ENCODE assay signal across 7 mouse cellular contexts in the genomic region with DNA sequence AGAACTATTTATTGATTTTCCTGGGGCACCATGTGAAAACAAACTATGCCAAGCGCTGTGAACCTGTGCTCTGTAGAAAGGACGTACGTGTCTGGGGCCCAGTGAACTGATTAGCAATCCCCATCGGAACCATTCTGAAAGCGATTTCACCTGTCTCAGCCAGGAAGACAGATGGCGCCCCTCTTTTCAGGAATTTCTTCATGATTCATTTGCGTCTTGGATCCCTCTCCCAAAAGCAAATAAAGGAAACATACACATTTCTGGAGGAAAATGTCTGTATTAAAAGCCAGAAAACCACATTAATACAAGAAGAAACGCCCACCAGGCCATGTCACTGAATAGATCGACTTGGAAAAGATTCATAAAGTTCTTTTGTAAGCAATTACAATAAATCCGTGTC. TPM values are rescaled to one million over a fixed set of nuclear protein-coding genes. Genes with fewer than 3 reads are reported as not detected.
DNase-seq lines count a peak whose midpoint lies in the region; ATAC-seq and TF ChIP-seq lines count a peak whose summit lies in the region.

No protein-coding gene starts in this region.

- no peak overlapping the region for H3K9ac ChIP-seq in liver, embryonic 11.5 days (ENCODE audit: low read depth, low read length)
- H3K9ac ChIP-seq in liver, postnatal 0 days (replicated peaks): no peak overlapping the region
- H3K9ac ChIP-seq in embryonic facial prominence, embryonic 14.5 days (ENCODE audit: low read depth, low read length): no peak overlapping the region
- H3K9ac ChIP-seq in intestine, embryonic 16.5 days (ENCODE audit: low read depth, low read length): no peak overlapping the region

- no peak overlapping the region for H3K4me3 ChIP-seq in liver, embryonic 11.5 days (ENCODE audit: low read depth, low read length)
- H3K4me3 ChIP-seq in liver, postnatal 0 days (ENCODE audit: low read depth, low read length): no peak overlapping the region
- peak overlapping the region; percentile 70 for H3K4me3 ChIP-seq in embryonic facial prominence, embryonic 14.5 days (ENCODE audit: low read depth, low read length)
- peak overlapping the region; percentile 9; the same call in 1 of the 2 replicates for H3K4me3 ChIP-seq in intestine, embryonic 16.5 days (ENCODE audit: low read length)

- no peak overlapping the region for H3K27ac ChIP-seq in liver, embryonic 11.5 days (ENCODE audit: low read depth, low read length)
- H3K27ac ChIP-seq in liver, postnatal 0 days (ENCODE audit: low read depth): no peak overlapping the region
- no peak overlapping the region for H3K27ac ChIP-seq in embryonic facial prominence, embryonic 14.5 days (replicated peaks; ENCODE audit: low read depth, low read length)
- no peak overlapping the region for H3K27ac ChIP-seq in intestine, embryonic 16.5 days (ENCODE audit: low read length)

- H3K4me2 ChIP-seq in liver, embryonic 11.5 days: peak overlapping the region; percentile 99
- no peak overlapping the region for H3K4me2 ChIP-seq in liver, postnatal 0 days (ENCODE audit: low read depth, low read length)
- H3K4me2 ChIP-seq in embryonic facial prominence, embryonic 14.5 days (ENCODE audit: low read depth, low read length): peak overlapping the region; percentile 96
- peak overlapping the region; percentile 100 for H3K4me2 ChIP-seq in intestine, embryonic 16.5 days (ENCODE audit: low read depth, low read length)

- TF ChIP-seq CTCF in liver, postnatal 0 days (IDR thresholded peaks at IDR 0.05; ENCODE audit: low read depth): no peak

- no peaks in the 10 kb centered on the region for H3K36me3 ChIP-seq in liver, embryonic 11.5 days (ENCODE audit: control insufficient read depth, insufficient read depth, low read length)
- H3K36me3 ChIP-seq in liver, postnatal 0 days (replicated peaks; ENCODE audit: insufficient read depth, low read length): no peaks in the 10 kb centered on the region
- H3K36me3 ChIP-seq in embryonic facial prominence, embryonic 14.5 days (ENCODE audit: control insufficient read depth, insufficient read depth, low read length): no peaks in the 10 kb centered on the region
- H3K36me3 ChIP-seq in intestine, embryonic 16.5 days (ENCODE audit: control insufficient read depth, insufficient read depth, low read length): no peaks in the 10 kb centered on the region

- no peaks in the 10 kb centered on the region; the same call in 1 of the 2 replicates for H3K4me1 ChIP-seq in liver, embryonic 11.5 days (replicated peaks; ENCODE audit: control insufficient read depth, insufficient read depth, low read length)
- peaks cover 16% of the 10 kb centered on the region for H3K4me1 ChIP-seq in liver, postnatal 0 days (ENCODE audit: insufficient read depth)
- peaks cover 4% of the 10 kb centered on the region for H3K4me1 ChIP-seq in embryonic facial prominence, embryonic 14.5 days (ENCODE audit: control insufficient read depth, insufficient read depth, low read length)
- H3K4me1 ChIP-seq in intestine, embryonic 16.5 days (ENCODE audit: control insufficient read depth, insufficient read depth, low read length): 0 out of 2 replicates have a peak, but pooled peaks cover 2% of the 10 kb centered on the region

- no peaks in the 10 kb centered on the region for H3K9me3 ChIP-seq in liver, embryonic 11.5 days (ENCODE audit: control insufficient read depth, low read length)
- no peaks in the 10 kb centered on the region for H3K9me3 ChIP-seq in liver, postnatal 0 days (ENCODE audit: low read length)
- H3K9me3 ChIP-seq in embryonic facial prominence, embryonic 14.5 days (ENCODE audit: control insufficient read depth, low read length): no peaks in the 10 kb centered on the region
- no peaks in the 10 kb centered on the region for H3K9me3 ChIP-seq in intestine, embryonic 16.5 days (ENCODE audit: control insufficient read depth, low read length)

- DNase-seq in liver, embryonic 11.5 days (ENCODE audit: low spot score): no peak
- DNase-seq in liver, postnatal 0 days: no peak
- DNase-seq in embryonic facial prominence, embryonic 14.5 days (ENCODE audit: low spot score): peak; percentile 12
- peak; percentile 37 to 49 for DNase-seq in right cerebral cortex, postnatal 10 days (ENCODE audit: low spot score in 2 of 2)
- no peak for DNase-seq in urinary bladder, adult 18-20 months (ENCODE audit: low spot score in 2 of 2)

- ATAC-seq in liver, embryonic 11.5 days (replicated peaks; ENCODE audit: low FRiP score): no peak
- ATAC-seq in liver, postnatal 0 days: no peak
- ATAC-seq in embryonic facial prominence, embryonic 14.5 days (ENCODE audit: low read depth): no peak
- no peak for ATAC-seq in intestine, embryonic 16.5 days
- no peak for ATAC-seq in CD4-positive, CD25-positive, alpha-beta regulatory T cell, adult 4 months

- TF ChIP-seq EP300 in liver, postnatal 0 days (IDR thresholded peaks at IDR 0.05; ENCODE audit: low read depth): no peak

- H3K27me3 ChIP-seq in liver, embryonic 11.5 days (replicated peaks; ENCODE audit: control insufficient read depth, insufficient read depth, low read length): peaks cover 22% of the 10 kb centered on the region
- peaks cover 36% of the 10 kb centered on the region for H3K27me3 ChIP-seq in liver, postnatal 0 days (ENCODE audit: insufficient read depth, low read length)
- peaks cover 33% of the 10 kb centered on the region for H3K27me3 ChIP-seq in embryonic facial prominence, embryonic 14.5 days (replicated peaks; ENCODE audit: control insufficient read depth, insufficient read depth, low read length)
- H3K27me3 ChIP-seq in intestine, embryonic 16.5 days (replicated peaks; ENCODE audit: control insufficient read depth, insufficient read depth, low read length): 0 out of 2 replicates have a peak, but pooled peaks cover 4% of the 10 kb centered on the region

- 47% methylated on average over 10 of the region's 10 CpGs for WGBS in liver, embryonic 11.5 days
- WGBS in liver, postnatal 0 days (ENCODE audit: insufficient replicate concordance): 46% methylated on average over 10 of the region's 10 CpGs
- 31% methylated on average over 10 of the region's 10 CpGs for WGBS in embryonic facial prominence, embryonic 14.5 days
- 30% methylated on average over 10 of the region's 10 CpGs for WGBS in intestine, embryonic 16.5 days

RNA-seq across cellular contexts. Expression of a gene that starts 1.8 kb away (rescaled TPM):
- polyA plus RNA-seq in liver, embryonic 11.5 days (2014; fragmentation: Nextera tagmentation; extraction: Ambion mirVana): 7.2 and 9.8 TPM in 2 replicates
- polyA plus RNA-seq in liver, postnatal 0 days (2015; fragmentation: Nextera tagmentation; extraction: Ambion mirVana): 2.8 and 3.6 TPM in 2 replicates
- 13.1 and 15.4 TPM in 2 replicates for polyA plus RNA-seq in embryonic facial prominence, embryonic 14.5 days (2014; fragmentation: Nextera tagmentation; extraction: Ambion mirVana)
- polyA plus RNA-seq in intestine, embryonic 16.5 days (2015; fragmentation: Nextera tagmentation; extraction: Ambion mirVana): 1.7 and 6.0 TPM in 2 replicates
- 1 to 10 TPM in 1 of 2 experiments, not detected in 1; 1.0 TPM for polyA plus RNA-seq in CD4-positive, CD25-positive, alpha-beta regulatory T cell, adult 4 months (2017; shearing (Covaris generic))

RNA-seq across cellular contexts. Expression of a gene that starts 43.0 kb away (rescaled TPM):
- 0.59 and 0.83 TPM in 2 replicates for polyA plus RNA-seq in liver, embryonic 11.5 days (2014; fragmentation: Nextera tagmentation; extraction: Ambion mirVana)
- 0.90 and 1.2 TPM in 2 replicates for polyA plus RNA-seq in liver, postnatal 0 days (2015; fragmentation: Nextera tagmentation; extraction: Ambion mirVana)
- polyA plus RNA-seq in embryonic facial prominence, embryonic 14.5 days (2014; fragmentation: Nextera tagmentation; extraction: Ambion mirVana): 7.1 and 8.0 TPM in 2 replicates
- polyA plus RNA-seq in intestine, embryonic 16.5 days (2015; fragmentation: Nextera tagmentation; extraction: Ambion mirVana): 14.1 and 14.2 TPM in 2 replicates
- 1 to 10 TPM; 3.1 to 4.6 TPM for polyA plus RNA-seq in CD4-positive, CD25-positive, alpha-beta regulatory T cell, adult 4 months (2017; shearing (Covaris generic))

Comparison
In these comparisons a context has a peak if more than half of its experiments do, and no peak if none do; other contexts are left out.
1. DNase-seq: peak in embryonic facial prominence, embryonic 14.5 days (single experiment) and right cerebral cortex, postnatal 10 days (2 of 2); none in liver, embryonic 11.5 days (single experiment), liver, postnatal 0 days (single experiment) and urinary bladder, adult 18-20 months (0 of 2).
2. H3K4me3 ChIP-seq: peak in embryonic facial prominence, embryonic 14.5 days (single experiment) and intestine, embryonic 16.5 days (single experiment); none in liver, embryonic 11.5 days (single experiment) and liver, postnatal 0 days (single experiment).